Mouse (Mus musculus): ENCODE data around the gene Olfr898.

Olfr898 gene

GRCm38 (mm10) chr9:38348111-38348510 lies at the start of gene Olfr898:
Gene Olfr898 (plus strand): TSS chr9:38348411.
- no peak for DNase-seq (ENCODE audit: low spot score)

- no peak for DNase-seq (ENCODE audit: low spot score)
These were observed 19.5 kb upstream of the Olfr898 start, which contains the start of gene Olfr25 for GRCm38 (mm10) chr9:38328760-38329159. Gene Olfr25 (plus strand): TSS chr9:38329060.

DNA sequence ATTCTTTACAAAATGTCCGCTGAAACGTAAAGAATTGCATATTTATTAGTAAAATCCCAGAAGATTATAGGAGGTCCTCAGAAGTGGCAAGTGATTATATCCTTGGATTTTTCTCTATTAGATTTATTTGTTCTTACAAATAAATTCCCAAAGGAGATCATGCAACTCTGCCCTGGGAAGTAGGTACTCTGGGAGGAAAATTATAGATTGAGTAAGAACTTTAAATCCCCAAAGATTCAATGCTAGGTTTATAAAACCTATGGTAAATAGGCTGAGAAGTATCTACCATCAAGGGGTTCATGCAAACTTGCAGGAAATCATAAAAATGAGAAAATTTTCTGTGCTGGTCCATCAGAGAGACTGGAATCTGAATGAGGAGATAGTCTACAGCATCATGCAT lies 18.4 kb downstream of the Olfr898 start, which contains the start of gene Olfr250:
Olfr250 (plus strand) TSS at position 301 of the 400 bp plus-strand sequence.
- no peak for DNase-seq (ENCODE audit: low spot score)

DNA sequence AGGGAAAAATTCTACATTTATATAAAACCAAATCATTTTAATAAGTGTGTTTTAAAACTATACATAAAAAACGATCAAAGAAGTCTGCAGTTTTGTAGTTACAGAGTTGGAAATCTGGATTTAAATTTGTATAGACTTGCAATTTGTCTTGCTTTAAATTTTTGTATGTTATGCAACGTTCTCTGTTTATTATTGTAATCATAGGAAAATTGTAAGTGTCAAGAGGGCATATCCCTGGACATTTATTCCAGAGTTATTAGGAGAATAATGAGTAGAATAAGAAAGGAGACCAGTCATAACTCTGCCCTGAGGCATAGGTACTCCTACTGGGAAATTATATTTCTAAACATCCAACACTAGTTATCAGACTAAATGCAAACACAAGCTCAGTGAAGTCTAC lies 28.6 kb downstream of the Olfr898 start, which contains the start of gene Olfr251:
Olfr251 (plus strand) TSS at position 301 of the 400 bp plus-strand sequence.
- DNase-seq (ENCODE audit: low spot score): no peak

GRCm38 (mm10) chr9:38401398-38401797 lies 53.2 kb downstream of the Olfr898 start, which contains the start of gene Olfr147:
Gene Olfr147 (plus strand): TSS chr9:38401698.
- no peak for DNase-seq (ENCODE audit: low spot score)
